Mouse (Mus musculus): Measurements from ENCODE around the gene Cfap54. TPM values are rescaled to one million over a fixed set of nuclear protein-coding genes. Genes with fewer than 3 reads are reported as not detected.

The Cfap54 gene
- total RNA-seq, 2 experiments from 2014 or later, result 1.5 to 2.1 TPM

GRCm38 (mm10) chr10:92942848-92943645, 138.4 kb downstream of the Cfap54 start:
- no peak for ATAC-seq (replicated peaks; ENCODE audit: poor library complexity)

GRCm38 (mm10) chr10:92941616-92942015, 139.8 kb downstream of the Cfap54 start:
- no peak for ATAC-seq (replicated peaks; ENCODE audit: poor library complexity)

GRCm38 (mm10) chr10:92937741-92938285, 143.6 kb downstream of the Cfap54 start:
- ATAC-seq (replicated peaks; ENCODE audit: poor library complexity), result no peak

- no peak for ATAC-seq (replicated peaks; ENCODE audit: poor library complexity)
Observed at GRCm38 (mm10) chr10:92937091-92937490, 144.3 kb downstream of the Cfap54 start.

GRCm38 (mm10) chr10:92934506-92934905, 146.9 kb downstream of the Cfap54 start:
- no peak for ATAC-seq (replicated peaks; ENCODE audit: poor library complexity)

- no peak for ATAC-seq (replicated peaks; ENCODE audit: poor library complexity)
Observed at GRCm38 (mm10) chr10:92933616-92934015, 147.8 kb downstream of the Cfap54 start.

GRCm38 (mm10) chr10:92932464-92932863, 149.0 kb downstream of the Cfap54 start:
- ATAC-seq (replicated peaks; ENCODE audit: poor library complexity), result no peak

- ATAC-seq (replicated peaks; ENCODE audit: poor library complexity), result no peak
Observed at GRCm38 (mm10) chr10:92930036-92930435, 151.4 kb downstream of the Cfap54 start.

GRCm38 (mm10) chr10:92928256-92928655, 153.2 kb downstream of the Cfap54 start:
- no peak for ATAC-seq (replicated peaks; ENCODE audit: poor library complexity)

GRCm38 (mm10) chr10:92918551-92918950, 162.9 kb downstream of the Cfap54 start:
- ATAC-seq (replicated peaks; ENCODE audit: poor library complexity), result no peak

GRCm38 (mm10) chr10:92907246-92907645, 174.2 kb downstream of the Cfap54 start:
- no peak for ATAC-seq (replicated peaks; ENCODE audit: poor library complexity)

GRCm38 (mm10) chr10:92888466-92888865, 193.0 kb downstream of the Cfap54 start:
- ATAC-seq (replicated peaks; ENCODE audit: poor library complexity), result no peak

- no peak for ATAC-seq (replicated peaks; ENCODE audit: poor library complexity)
Observed at GRCm38 (mm10) chr10:92878000-92878399, 203.4 kb downstream of the Cfap54 start.

- peak; percentile 92 for ATAC-seq (replicated peaks; ENCODE audit: poor library complexity)
Observed at GRCm38 (mm10) chr10:92840980-92841379, 240.4 kb downstream of the Cfap54 start.

- no peak for ATAC-seq (replicated peaks; ENCODE audit: poor library complexity)
Observed at GRCm38 (mm10) chr10:92837572-92837971, 243.8 kb downstream of the Cfap54 start.

- no peak for ATAC-seq (replicated peaks; ENCODE audit: poor library complexity)
Observed at GRCm38 (mm10) chr10:92837045-92837444, 244.4 kb downstream of the Cfap54 start.

GRCm38 (mm10) chr10:92821499-92821898, 259.9 kb downstream of the Cfap54 start:
- ATAC-seq (replicated peaks; ENCODE audit: poor library complexity), result no peak

GRCm38 (mm10) chr10:92818190-92818589, 263.2 kb downstream of the Cfap54 start:
- no peak for ATAC-seq (replicated peaks; ENCODE audit: poor library complexity)

- ATAC-seq (replicated peaks; ENCODE audit: poor library complexity), result no peak
Observed at GRCm38 (mm10) chr10:92816903-92817302, 264.5 kb downstream of the Cfap54 start.

- no peak for ATAC-seq (replicated peaks; ENCODE audit: poor library complexity)
Observed at GRCm38 (mm10) chr10:92810894-92811293, 270.5 kb downstream of the Cfap54 start.

GRCm38 (mm10) chr10:92791908-92792307, 289.5 kb downstream of the Cfap54 start:
- ATAC-seq (replicated peaks; ENCODE audit: poor library complexity), result no peak

GRCm38 (mm10) chr10:92791531-92791900, 289.9 kb downstream of the Cfap54 start:
- ATAC-seq (replicated peaks; ENCODE audit: poor library complexity), result no peak

Data from megakaryocyte progenitor cell, adult 5-6 weeks (primary cell).